Mouse (Mus musculus) ovary, postnatal 36 days (tissue): Measurements from ENCODE around the gene E130208F15Rik.

Experiments used
- DNase-seq: peaks from one replicate; pipeline ENCODE4 v3.0.0; 2022; ENCODE audit warnings: low spot score, mixed read lengths

The E130208F15Rik gene

GRCm38 (mm10) chr7:30334563-30334962, 13.0 kb downstream of the E130208F15Rik start:
- no peak for DNase-seq

- DNase-seq, result no peak
Measured at GRCm38 (mm10) chr7:30335688-30336087, 14.1 kb downstream of the E130208F15Rik start.

- peak; percentile 78 for DNase-seq
Measured at GRCm38 (mm10) chr7:30336384-30336783, 14.8 kb downstream of the E130208F15Rik start.

GRCm38 (mm10) chr7:30339432-30340109, 18.0 kb downstream of the E130208F15Rik start:
- no peak for DNase-seq

- DNase-seq, result peak; percentile 73
Measured at GRCm38 (mm10) chr7:30346635-30347379, 25.3 kb downstream of the E130208F15Rik start.

GRCm38 (mm10) chr7:30347828-30348227, 26.3 kb downstream of the E130208F15Rik start:
- peak; percentile 68 for DNase-seq

- peak; percentile 47 for DNase-seq
Measured at GRCm38 (mm10) chr7:30353279-30353822, 31.8 kb downstream of the E130208F15Rik start.

GRCm38 (mm10) chr7:30354059-30354458, 32.5 kb downstream of the E130208F15Rik start:
- no peak for DNase-seq

- no peak for DNase-seq
Measured at GRCm38 (mm10) chr7:30358378-30359186, 37.0 kb downstream of the E130208F15Rik start.

GRCm38 (mm10) chr7:30359276-30359865, 37.8 kb downstream of the E130208F15Rik start:
- no peak for DNase-seq

GRCm38 (mm10) chr7:30360028-30360427, 38.5 kb downstream of the E130208F15Rik start:
- DNase-seq, result no peak

GRCm38 (mm10) chr7:30362652-30363343, 41.3 kb downstream of the E130208F15Rik start, which contains the start of gene Lrfn3:
Gene Lrfn3 (minus strand): TSS chr7:30362772.
- peak; percentile 53 for DNase-seq

GRCm38 (mm10) chr7:30363344-30363738, 41.8 kb downstream of the E130208F15Rik start:
- DNase-seq, result no peak

GRCm38 (mm10) chr7:30367466-30367865, 45.9 kb downstream of the E130208F15Rik start:
- DNase-seq, result no peak
